Mouse (Mus musculus) A20 (cell line): Measurements from ENCODE around the gene Hbs1l.
A peak's percentile ranks its signal among the peaks of the same experiment; 100 is the strongest.

ENCODE experiments used
- DNase-seq: peaks from one replicate; pipeline ENCODE4 v3.0.0-alpha.2; 2011; ENCODE audit warnings: low read depth, low spot score

The Hbs1l gene

DNA sequence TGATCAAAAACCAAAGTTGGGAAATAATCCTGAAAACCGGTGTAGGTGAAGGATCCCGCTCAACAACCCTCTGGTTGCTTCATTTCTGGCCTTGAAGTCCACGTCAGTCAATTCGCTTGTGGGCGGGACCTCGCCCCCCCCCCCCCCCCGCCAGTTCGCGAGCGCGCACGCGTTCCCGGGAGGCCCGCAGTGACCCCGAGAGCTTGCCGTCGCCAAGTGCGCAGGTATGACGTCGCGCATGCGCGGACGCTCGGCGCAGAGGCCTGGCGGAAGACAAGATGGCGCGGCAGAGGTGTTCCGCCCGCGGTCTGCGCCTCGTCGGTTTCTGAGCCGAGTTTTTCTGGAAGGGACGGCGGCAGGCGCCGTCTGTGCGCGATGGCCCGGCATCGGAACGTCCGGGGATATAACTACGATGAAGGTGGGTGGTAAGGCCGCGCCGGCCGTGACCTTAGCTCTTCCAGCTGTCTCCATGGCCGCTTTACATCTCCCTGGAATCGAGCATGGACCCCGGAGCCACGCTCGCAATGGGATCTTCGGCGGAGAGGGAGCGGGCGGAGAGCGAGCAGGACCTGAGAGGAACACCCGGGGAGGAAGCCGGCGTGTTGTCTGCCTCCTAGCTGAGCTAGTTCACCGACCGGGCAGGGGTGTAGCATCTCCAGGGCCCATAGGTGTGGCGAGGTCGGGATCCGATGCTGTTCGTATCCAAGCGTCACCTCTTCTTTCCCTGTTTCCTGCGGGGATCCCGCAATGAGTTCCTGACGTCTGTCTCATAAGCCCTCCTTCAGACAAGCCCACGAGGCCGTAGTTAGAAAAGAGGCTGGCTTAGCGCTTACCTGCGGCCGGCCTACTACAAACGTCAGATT, at the start of gene Hbs1l:
Gene Hbs1l, plus strand, starts transcription at position 221 of the 863 bp plus-strand sequence.
- peak; percentile 96 for DNase-seq

DNA sequence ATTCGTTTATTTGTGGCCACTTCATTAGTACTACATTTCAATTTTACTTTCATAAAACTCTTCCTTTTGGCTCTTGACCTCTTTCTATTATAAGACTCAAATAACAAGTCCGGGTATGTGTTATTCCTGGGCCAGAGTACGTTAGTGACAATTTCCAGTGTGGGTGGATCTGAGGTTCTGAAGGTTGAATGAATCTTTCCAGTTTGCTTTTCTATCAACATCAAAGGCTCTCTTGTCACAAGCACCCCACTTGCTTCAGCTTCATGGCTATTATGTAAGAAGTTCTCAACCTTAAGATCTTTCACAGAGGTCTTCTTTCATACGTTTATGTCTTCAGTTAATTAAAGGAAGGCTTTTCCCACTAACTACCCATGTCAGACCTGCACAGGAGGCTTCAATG, 47.2 kb upstream of the Hbs1l start:
- no peak for DNase-seq

DNA sequence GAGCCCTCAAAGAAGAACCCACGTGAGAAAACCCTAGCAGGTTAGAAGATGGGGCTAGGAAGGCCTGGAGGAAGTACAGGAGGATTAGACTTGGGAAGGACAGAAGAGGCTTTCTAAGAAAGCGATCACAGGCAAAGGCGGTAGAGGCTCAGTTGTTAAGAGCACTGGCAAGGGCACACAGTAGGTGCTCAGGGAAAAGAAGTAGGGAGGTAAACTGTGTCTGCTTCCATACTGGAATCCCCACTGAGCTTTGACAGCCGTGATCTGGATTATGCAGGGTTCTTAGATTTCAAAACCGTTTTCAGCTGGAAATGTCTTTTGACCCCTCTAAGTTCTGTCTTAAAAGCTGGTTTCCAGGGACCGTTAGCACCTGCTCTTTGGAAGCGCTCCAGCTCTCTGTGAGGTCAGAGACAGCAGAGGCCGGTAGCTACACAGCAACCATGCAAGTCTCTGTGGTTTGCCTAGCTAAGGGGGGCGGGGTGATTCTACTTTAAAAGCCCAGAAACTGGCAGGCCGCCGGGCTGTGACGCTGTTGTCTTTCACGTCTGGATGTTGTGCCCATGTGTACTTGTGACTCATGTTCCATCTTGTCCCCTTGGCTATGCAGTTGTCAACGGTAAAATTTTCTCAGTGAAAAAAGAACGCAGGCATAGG, 43.8 kb upstream of the Hbs1l start:
- DNase-seq = no peak

DNA sequence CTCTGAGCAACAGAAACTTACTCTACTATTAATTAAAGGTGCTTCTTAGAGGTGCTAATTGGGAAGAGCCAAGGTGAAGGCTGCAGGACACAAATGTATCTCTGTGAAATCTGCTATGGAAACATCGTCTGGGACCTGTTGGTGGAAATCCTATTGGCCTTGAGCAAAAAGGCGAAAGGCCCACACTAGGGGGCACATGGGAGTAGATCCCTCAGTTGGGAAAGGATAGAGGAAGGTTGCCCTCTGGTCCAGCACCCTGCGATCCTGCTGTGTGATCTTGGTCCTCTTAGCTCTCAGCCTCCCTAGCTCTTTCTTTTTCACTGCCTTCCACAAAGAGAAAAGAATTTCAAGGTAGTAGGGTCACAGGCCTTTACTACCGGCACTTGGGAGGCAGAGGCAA, 43.0 kb upstream of the Hbs1l start:
- no peak for DNase-seq

DNA sequence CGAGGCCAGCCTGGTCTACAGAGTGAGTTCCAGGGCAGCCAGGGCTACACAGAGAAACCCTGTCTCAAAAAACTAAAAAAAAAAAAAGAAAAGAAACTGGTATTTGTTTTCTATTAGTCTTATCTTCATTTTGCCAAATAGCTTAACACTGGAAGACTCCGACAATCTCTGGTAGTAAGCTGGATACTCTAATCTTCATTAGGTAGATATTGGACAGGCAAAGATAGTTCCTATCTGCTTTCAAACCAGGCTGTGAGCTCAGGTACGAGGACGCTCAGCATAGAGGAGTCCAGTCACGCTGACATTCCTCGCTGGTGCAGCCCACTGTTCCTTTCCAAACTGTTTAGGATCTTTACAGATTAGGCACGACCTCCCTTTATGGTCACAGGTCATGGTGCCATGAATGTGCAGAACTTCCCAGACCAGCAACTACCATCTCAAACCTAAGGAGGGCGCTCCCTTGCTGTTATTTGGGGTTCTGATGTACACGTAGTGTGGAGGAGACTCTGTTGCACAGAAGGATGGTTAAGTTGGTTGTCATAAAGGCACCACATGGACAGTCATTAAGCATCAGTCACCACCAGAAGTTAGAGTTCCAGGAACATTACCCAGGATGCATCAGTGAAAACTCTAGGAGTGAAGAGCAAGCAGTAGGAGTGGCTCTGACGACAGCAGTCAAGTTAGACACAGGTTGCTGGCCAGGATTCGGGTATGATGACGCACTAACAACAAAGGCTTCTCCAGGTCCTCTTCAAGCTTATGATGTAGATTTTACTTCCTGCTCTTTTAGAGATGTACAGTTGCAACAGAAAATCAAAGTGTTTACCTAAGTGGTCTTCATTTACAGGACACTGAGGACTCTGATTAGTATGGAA, 41.3 kb upstream of the Hbs1l start:
- peak; percentile 6 for DNase-seq

DNA sequence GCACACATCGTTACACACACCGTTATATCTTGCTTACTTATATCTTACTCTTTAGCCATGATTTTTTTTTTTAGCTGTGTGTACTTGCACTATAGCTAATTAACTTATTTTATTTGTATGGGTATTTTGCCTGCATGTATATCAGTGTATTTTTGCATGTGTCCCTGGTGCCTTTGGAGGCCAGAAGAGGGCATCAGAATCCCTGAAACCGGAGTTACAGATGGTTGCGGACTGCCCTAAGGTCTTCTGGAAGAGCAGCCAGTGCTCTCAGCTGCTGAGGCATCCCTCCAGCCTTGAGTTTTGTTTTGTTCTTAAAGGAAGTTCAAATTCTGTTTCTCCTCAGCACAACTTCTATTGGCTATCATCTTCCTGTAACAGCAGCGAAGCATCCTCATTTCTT, 38.5 kb upstream of the Hbs1l start:
- no peak for DNase-seq

DNA sequence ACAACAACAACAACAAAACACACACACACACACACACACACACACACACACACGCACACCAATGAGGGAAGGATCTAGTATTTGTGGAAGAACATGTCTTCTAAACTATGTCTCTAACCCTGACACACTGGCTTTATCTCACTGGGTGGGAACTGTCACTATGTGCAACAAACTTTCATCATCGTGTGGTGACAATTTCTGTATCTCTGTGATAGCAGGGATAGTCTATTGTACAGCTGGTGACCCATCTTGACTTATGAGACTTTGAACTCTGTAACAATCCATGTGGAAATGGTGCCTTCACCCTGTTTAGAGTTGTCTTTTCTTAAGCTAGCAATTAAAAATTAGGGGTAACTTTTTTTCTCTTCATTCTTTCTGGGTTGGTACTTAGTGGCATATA, 36.1 kb upstream of the Hbs1l start:
- no peak for DNase-seq

DNA sequence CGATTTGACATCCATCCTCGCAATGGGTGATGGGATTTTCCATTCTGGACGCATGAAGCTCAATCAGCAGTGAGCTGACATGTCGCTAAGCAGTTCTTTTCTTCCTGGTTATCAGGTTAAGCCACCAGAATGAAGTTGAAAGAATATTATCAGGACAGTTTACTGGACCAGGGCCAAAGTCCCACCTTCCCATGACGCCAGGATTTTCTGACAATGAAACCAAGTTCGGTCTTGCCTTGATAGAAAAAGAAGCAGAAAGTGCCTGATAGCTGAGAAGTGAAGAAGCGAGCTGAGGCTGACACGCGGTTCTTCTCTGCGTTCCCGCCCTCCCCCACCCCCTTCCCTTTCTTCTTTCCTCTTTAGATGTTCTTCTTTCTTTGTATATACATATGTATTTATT, 30.6 kb upstream of the Hbs1l start:
- DNase-seq = no peak

DNA sequence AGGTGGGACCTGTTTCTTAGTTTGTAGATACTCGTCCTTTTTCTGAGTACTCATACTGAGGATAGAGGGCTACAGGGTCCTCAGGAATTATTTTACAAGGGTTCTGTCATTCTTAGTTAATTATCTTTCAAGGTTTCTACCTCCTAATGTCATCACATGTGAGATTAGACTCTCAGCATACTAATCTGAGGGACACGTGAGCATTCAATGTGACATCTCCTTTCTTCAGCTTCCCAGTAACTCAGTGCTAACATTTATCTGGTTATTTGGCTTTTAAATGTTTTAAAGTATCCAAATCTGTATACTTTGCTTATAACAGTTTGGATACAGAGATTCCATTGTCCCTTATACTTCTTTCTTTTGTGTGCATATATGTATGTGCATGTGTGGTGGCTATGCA, 28.3 kb upstream of the Hbs1l start:
- no peak for DNase-seq

DNA sequence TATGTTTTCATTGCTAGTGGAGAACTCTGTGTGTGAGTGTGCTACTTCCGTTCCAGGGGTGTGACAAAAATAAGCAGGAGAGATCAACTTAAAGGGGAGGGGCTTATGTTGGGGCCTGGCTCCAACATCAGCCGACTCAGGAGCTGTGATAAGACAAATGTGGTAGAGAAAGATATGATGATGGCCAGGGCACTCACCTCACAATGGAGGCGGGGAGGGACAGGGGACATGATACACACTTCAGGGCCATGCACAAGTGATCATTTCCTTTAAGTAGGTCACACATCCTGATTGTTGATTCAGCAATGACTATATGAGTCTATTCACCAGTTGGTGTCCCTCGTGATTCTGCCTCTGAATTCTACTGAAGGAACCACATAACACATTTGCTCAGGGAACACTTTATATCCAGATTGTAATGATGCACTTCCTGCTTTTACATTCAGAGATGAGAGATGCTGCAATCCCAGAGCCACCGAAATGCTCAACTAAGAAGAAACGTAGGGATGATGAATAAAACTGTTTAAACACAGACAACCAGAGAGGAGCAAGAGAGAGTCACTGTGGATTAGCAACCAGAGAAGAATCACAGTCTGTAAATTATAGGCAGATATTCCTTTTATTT, 26.9 kb upstream of the Hbs1l start:
- no peak for DNase-seq

DNA sequence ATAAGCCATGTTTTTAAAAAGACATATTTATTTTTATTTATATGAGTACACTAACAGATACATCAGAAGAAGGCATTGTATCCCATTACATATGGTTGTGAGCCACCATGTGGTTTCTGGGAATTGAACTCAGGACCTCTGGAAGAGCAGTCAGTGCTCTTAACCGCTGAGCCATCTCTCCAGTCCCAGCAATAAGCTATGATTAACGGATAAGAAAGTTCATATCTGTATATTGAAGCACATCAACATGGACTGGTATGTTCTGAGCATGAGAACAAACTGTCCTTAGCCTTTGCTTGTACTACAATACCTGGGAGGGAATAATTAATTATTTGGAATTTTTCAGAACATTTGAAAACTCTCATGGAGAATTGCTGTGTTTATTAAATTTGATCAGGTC, 25.9 kb upstream of the Hbs1l start:
- no peak for DNase-seq

DNA sequence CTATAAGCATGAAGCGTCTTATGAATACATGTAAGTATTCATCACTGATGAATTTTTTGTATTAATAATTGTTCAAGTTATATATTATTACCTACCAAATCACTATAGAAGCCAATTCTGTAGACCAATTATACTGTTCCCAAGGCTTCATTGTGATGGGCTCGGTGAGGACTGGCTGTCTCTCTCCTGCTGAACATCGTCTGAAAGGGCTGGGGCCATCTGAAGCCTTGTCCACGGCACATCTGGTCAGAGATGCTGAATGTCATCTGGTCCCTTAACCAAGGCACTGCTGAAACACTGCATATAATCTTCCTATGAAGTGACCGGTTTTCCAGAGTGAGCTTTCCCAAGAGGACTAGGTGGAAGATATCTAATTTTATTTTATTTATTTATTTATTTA, 24.9 kb upstream of the Hbs1l start:
- DNase-seq = no peak

DNA sequence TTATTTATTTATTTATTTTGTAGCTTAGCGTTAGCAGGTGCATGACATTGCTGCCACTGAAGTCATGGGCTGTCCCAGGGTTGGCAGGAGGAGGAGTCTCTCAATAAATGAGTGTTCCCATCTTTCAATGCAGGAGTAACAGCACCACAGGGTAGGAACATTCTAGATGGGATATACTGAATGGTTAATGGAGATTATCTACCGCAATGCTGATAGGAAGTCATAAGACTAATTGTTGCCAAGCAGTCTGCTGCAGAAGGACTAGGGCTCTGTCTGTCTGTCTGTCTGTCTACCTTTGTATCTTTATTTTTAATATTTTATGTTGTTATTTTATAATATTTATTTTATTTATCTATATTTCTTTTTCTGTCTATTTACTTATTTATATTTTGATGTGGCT, 24.5 kb upstream of the Hbs1l start:
- no peak for DNase-seq

DNA sequence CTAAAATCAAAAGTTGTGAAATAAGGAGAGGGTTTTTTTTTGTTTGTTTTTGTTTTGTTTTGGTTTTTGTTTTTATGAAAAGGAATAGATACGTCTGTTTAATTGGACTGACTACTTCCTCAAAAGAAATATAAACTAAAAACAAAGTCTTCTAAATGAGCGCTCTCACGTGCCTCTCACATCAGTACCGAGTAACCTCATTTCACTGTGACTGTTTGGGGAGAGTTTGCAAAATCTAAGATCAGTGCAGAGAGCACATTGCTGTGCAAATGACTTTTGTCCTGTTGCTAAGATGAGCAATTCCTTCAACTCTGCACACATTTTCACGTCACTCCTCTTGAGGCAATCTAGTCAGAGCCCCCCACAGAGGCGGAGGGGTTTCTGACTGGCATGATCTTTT, 24.0 kb upstream of the Hbs1l start:
- DNase-seq = no peak

DNA sequence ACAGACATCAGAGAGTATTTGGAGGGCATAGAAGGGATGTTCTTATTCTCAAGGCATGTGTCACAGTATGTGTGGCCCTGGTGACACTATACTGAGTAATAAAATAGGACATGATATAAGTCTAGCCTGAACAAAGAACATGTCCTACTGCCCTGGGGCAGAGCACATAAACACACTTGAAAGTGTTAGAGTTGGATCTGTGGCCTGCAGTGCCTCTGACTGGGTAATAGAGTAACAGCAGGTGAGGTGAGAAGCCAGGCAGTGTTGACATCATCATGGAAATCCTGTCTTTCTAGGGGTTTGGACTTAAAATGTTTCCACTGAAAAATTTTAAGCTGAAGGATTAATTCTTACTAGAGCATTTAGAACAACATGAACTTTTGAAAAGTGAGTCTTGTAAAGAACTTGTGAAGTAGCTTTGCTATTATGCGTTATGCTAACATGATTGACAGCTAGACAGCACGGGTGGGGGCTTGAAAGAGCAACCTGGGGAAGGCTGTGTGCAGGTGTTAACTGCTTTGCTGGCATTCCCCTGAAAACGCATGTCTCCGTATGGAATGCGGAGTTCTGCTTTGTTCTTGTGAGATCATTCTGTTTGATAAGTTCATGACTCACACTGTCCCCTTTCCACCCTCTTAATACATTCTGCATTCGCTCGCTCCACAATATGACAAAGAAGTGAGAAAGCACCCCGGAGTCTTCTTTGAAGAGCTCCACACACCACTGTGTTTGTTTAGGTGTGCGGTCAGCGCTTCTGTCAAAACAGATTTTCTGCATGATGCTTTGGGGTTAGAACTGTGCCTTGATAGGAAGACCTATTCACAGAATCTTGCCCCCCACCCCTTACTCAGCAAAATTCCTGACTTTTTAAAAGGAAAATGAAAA, 8.3 kb upstream of the Hbs1l start:
- DNase-seq = no peak

DNA sequence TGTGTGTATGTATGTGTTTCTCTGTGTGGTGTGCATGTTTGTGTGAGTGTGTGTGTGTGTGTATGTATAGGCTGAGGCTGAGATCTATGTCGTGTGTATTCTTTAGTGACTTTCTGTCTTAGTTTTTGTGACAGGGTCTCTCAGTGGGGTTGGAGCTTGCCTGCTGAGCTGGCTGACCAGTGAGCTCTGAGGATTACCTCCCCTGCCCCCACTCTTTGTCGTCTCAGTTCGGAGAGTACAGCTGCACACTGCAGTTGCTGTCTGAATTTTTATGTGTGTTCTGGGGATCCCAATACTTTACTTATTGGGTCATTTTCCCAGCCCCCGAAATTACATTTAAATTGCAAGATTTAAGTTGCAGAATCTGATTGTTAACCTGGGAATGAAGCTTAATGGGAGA, 4.6 kb upstream of the Hbs1l start:
- no peak for DNase-seq

DNA sequence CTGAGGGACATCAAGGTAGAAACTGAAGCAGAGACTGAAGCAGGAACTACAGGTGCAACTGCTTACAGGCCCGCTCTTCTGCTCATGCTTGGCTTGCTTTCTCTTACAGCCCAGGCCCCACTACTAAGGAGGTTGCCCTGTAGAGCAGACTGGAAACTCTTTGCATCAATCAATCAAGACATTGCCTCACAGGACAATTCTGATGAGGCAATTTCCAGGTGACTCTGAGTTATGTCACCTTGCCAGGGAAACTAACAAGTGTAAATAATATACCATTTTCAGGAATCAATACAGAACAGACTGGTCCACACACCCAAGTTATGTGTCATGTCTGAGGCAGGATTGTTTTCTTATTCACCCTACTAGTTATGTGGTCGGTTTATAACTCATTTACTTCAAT, 1.6 kb upstream of the Hbs1l start:
- DNase-seq = peak; percentile 8

DNA sequence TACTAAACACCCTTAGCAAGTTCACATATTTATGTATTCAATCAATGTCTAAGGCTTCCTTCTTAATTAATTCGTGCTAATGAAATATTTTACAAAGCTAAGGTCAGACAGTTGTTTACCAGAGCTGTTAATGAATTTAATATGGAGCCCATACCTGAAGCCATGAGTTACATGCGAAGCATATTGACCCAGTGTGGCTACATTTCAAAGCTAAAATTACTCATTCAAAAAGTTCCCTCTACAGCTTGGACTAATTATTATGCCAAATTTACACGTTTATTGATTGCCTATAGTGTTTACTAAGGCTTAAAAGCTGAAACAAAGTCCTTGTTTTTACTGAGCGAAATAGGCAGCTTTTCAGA, 401 bp upstream of the Hbs1l start:
- DNase-seq = no peak

DNA sequence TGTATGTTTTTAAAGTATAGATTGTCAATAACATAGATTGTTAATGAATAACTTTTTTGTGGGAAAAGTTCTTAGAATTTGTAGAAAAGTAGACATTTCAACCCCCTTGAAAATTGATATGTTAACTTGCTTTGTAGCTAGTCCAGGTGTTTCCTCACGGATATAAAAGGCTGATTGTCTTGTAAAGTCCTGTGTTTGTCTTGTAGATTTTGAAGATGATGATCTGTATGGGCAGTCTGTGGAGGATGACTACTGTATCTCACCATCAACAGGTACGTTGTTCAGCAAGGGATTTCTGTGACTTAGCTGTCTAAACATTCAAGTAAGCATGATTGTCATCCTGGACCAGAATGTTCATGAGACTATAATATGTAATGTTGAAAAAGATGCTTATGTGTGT, 3.2 kb downstream of the Hbs1l start:
- no peak for DNase-seq

DNA sequence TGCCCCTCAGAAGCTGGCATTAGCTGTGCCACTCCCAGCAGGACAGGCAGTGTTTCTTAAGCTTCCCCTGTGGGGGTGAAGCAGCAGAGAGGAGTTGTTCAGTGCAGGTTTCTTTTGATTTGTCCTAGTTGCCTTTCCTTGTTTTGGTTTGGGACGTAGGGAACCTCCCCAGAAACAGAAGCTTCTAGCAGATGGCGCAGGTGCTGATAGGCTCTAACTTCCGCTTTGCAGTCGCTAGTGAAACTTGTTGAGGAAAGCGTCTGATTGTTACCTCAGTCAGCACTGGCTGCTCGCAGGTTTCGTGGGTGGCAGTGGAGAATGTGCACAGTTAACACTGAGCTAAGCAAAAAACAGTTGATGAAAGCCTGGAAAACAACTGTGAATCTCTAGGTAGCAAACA, 6.0 kb downstream of the Hbs1l start:
- DNase-seq = peak; percentile 20
